Mouse (Mus musculus): ENCODE results near the gene Krtap14. TPM values are rescaled to one million over a fixed set of nuclear protein-coding genes. Genes with fewer than 3 reads are reported as not detected.

Krtap14 gene
- not detected in 2 replicates for polyA plus RNA-seq (2015; fragmentation: Nextera tagmentation; extraction: Ambion mirVana)

DNA sequence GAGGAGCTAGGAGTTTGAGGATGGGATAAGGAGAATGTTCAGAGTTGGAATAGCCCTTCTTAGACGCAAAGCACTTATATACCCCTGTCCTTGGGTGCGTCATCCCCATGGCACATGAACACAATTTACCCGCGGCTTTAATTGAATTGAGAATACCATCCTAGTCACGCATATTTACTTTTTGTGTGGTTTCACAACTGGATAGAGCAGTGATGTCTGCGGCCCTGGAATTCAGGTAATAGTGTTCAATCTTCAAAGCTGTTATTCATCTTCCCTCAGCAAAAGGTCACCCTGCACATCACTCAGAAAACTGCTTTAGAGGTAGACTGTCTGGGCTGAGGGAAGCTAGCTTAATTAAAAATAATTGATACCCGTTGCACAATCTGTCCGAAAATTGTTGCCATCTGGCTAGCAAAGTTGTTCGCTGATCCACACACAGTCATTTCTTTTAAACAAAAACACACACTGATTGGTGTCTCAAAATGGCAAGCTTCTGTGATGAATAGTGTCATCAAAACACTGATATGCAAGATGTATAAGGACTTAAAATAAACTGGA is at the start of gene Krtap14:
Krtap14 (minus strand) TSS at position 51 of the 558 bp plus-strand sequence.
- no peak within 1 kb of the TSS for H3K4me2 ChIP-seq (ENCODE audit: low read depth, low read length)
- WGBS (ENCODE audit: insufficient replicate concordance) = 84% methylated on average over 9 of the region's 9 CpGs
- TF ChIP-seq EP300 (IDR thresholded peaks at IDR 0.05; ENCODE audit: low read depth) (no peak), CTCF (IDR thresholded peaks at IDR 0.05; ENCODE audit: low read depth) (no peak)
- no peak within 1 kb of the TSS for H3K4me3 ChIP-seq (ENCODE audit: low read depth, low read length)
- DNase-seq (no peak), ATAC-seq (no peak)
- no peaks in the 10 kb centered on the region for H3K9me3 ChIP-seq (ENCODE audit: low read length)
- H3K9ac ChIP-seq (replicated peaks) = no peak within 1 kb of the TSS
- H3K27ac ChIP-seq (ENCODE audit: low read depth) = no peak within 1 kb of the TSS
- H3K27me3 ChIP-seq (ENCODE audit: insufficient read depth, low read length) = no peaks in the 10 kb centered on the region
- H3K4me1 ChIP-seq (ENCODE audit: insufficient read depth) = no peaks in the 10 kb centered on the region
- H3K36me3 ChIP-seq (replicated peaks; ENCODE audit: insufficient read depth, low read length) = no peaks in the 10 kb centered on the region

DNA sequence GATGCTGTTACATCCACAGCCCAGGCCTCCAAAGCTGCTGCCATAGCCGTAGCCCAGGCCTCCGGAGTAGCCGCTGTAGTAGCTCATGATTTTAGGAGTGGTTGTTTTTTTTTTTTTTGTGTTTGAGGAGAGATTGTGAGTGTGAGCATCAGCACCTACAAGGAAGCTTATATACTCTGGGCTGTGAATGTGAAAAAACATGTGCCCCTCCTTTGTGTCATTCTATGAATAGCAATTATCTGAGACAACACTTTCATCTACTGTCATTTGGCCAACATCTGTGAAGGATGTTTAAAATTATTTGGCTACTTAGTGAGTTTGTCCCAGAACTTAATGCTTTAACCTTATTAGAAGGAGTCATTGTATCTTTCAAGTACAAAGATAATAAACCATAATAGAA is 48.2 kb upstream of the Krtap14 start, which contains the start of gene Krtap19-2:
Krtap19-2 (minus strand) TSS at position 101 of the 400 bp plus-strand sequence.
- H3K4me2 ChIP-seq (ENCODE audit: low read depth, low read length) = no peak within 1 kb of the TSS
- H3K36me3 ChIP-seq (replicated peaks; ENCODE audit: insufficient read depth, low read length) = no peaks in the 10 kb centered on the region
- H3K9ac ChIP-seq (replicated peaks) = no peak within 1 kb of the TSS
- 92% methylated on average over 3 of the region's 3 CpGs for WGBS (ENCODE audit: insufficient replicate concordance)
- ATAC-seq = no peak
- no peak within 1 kb of the TSS for H3K4me3 ChIP-seq (ENCODE audit: low read depth, low read length)
- no peaks in the 10 kb centered on the region for H3K4me1 ChIP-seq (ENCODE audit: insufficient read depth)
- H3K9me3 ChIP-seq (ENCODE audit: low read length) = no peaks in the 10 kb centered on the region
- H3K27me3 ChIP-seq (ENCODE audit: insufficient read depth, low read length) = no peaks in the 10 kb centered on the region
- no peak for DNase-seq
- no peak within 1 kb of the TSS for H3K27ac ChIP-seq (ENCODE audit: low read depth)
- TF ChIP-seq EP300 (IDR thresholded peaks at IDR 0.05; ENCODE audit: low read depth) (no peak), CTCF (IDR thresholded peaks at IDR 0.05; ENCODE audit: low read depth) (no peak)

DNA sequence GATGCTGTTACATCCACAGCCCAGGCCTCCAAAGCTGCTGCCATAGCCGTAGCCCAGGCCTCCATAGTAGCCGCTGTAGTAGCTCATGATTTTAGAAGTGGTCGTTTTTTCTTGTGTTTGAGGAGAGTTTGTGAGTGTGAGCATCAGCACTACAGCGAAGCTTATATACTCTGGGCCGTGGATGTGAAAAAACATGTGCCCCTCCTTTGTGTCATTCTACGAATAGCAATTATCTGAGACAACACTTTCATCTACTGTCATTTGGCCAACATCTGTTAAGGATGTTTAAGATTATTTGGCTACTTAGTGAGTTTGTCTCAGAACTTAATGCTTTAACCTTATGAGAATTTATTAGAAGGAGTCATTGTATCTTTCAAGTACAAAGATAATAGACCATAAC is 43.4 kb upstream of the Krtap14 start, which contains the start of gene Krtap19-1:
Krtap19-1 (minus strand) TSS at position 101 of the 400 bp plus-strand sequence.
- Histone ChIP-seq H3K9me3 (ENCODE audit: low read length) (no peaks in the 10 kb centered on the region), H3K27me3 (ENCODE audit: insufficient read depth, low read length) (no peaks in the 10 kb centered on the region), H3K36me3 (replicated peaks; ENCODE audit: insufficient read depth, low read length) (no peaks in the 10 kb centered on the region), H3K27ac (ENCODE audit: low read depth) (no peak within 1 kb of the TSS), H3K4me3 (ENCODE audit: low read depth, low read length) (no peak within 1 kb of the TSS), H3K4me2 (ENCODE audit: low read depth, low read length) (no peak within 1 kb of the TSS), H3K4me1 (ENCODE audit: insufficient read depth) (no peaks in the 10 kb centered on the region), H3K9ac (replicated peaks) (no peak within 1 kb of the TSS)
- no peak for DNase-seq
- 74% methylated on average over 6 of the region's 6 CpGs for WGBS (ENCODE audit: insufficient replicate concordance)
- no peak for ATAC-seq
- TF ChIP-seq CTCF (IDR thresholded peaks at IDR 0.05; ENCODE audit: low read depth) (no peak), EP300 (IDR thresholded peaks at IDR 0.05; ENCODE audit: low read depth) (no peak)

- no peaks in the 10 kb centered on the region for H3K36me3 ChIP-seq (replicated peaks; ENCODE audit: insufficient read depth, low read length)
- no peaks in the 10 kb centered on the region for H3K9me3 ChIP-seq (ENCODE audit: low read length)
- no peak for TF ChIP-seq CTCF (IDR thresholded peaks at IDR 0.05; ENCODE audit: low read depth)
- TF ChIP-seq EP300 (IDR thresholded peaks at IDR 0.05; ENCODE audit: low read depth) = no peak
- DNase-seq = no peak
- H3K4me3 ChIP-seq (ENCODE audit: low read depth, low read length) = no peak overlapping the region
- ATAC-seq = no peak
- no peaks in the 10 kb centered on the region for H3K27me3 ChIP-seq (ENCODE audit: insufficient read depth, low read length)
- no peak overlapping the region for H3K9ac ChIP-seq (replicated peaks)
- H3K4me1 ChIP-seq (ENCODE audit: insufficient read depth) = no peaks in the 10 kb centered on the region
- WGBS (ENCODE audit: insufficient replicate concordance) = 71% methylated on average over 4 of the region's 4 CpGs
- H3K27ac ChIP-seq (ENCODE audit: low read depth) = no peak overlapping the region
- no peak overlapping the region for H3K4me2 ChIP-seq (ENCODE audit: low read depth, low read length)
Measured at GRCm38 (mm10) chr16:88864887-88865407, 39.0 kb upstream of the Krtap14 start.

- 15% methylated on average over 5 of the region's 5 CpGs for WGBS (ENCODE audit: insufficient replicate concordance)
- DNase-seq (peak; percentile 36), ATAC-seq (no peak)
- Histone ChIP-seq H3K4me2 (ENCODE audit: low read depth, low read length) (no peak overlapping the region), H3K27me3 (ENCODE audit: insufficient read depth, low read length) (no peaks in the 10 kb centered on the region), H3K9me3 (ENCODE audit: low read length) (no peaks in the 10 kb centered on the region), H3K4me1 (ENCODE audit: insufficient read depth) (peaks cover 2% of the 10 kb centered on the region; the same call in 1 of the 2 replicates), H3K4me3 (ENCODE audit: low read depth, low read length) (no peak overlapping the region), H3K27ac (ENCODE audit: low read depth) (no peak overlapping the region), H3K9ac (replicated peaks) (no peak overlapping the region), H3K36me3 (replicated peaks; ENCODE audit: insufficient read depth, low read length) (no peaks in the 10 kb centered on the region)
- TF ChIP-seq EP300 (IDR thresholded peaks at IDR 0.05; ENCODE audit: low read depth) = no peak
- peak; percentile 71 for TF ChIP-seq CTCF (IDR thresholded peaks at IDR 0.05; ENCODE audit: low read depth)
Measured at GRCm38 (mm10) chr16:88851450-88851849, 25.5 kb upstream of the Krtap14 start.

DNA sequence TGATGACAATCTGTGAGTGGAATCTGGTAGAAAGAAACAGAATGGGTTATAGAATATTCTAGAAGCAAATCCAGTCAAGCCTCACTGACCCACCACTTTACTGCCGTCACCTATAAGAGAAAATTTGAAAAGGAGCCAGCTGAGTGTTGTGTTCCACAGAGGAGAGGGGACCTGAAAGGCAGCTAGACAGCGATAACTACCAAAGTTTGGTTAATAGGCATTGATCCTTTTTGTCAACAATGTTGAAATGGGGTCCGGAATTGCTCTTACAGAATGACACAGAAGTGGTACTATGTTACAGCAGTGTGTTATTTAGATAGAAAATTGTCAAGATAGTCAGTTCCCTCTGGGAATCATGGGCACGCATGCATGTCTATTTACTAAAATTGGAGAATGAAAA is 22.6 kb upstream of the Krtap14 start:
- H3K9ac ChIP-seq (replicated peaks) = no peak overlapping the region
- no peaks in the 10 kb centered on the region for H3K36me3 ChIP-seq (replicated peaks; ENCODE audit: insufficient read depth, low read length)
- H3K27me3 ChIP-seq (ENCODE audit: insufficient read depth, low read length) = no peaks in the 10 kb centered on the region
- no peaks in the 10 kb centered on the region for H3K9me3 ChIP-seq (ENCODE audit: low read length)
- H3K4me3 ChIP-seq (ENCODE audit: low read depth, low read length) = no peak overlapping the region
- WGBS (ENCODE audit: insufficient replicate concordance) = 54% methylated on average over 4 of the region's 4 CpGs
- H3K4me2 ChIP-seq (ENCODE audit: low read depth, low read length) = no peak overlapping the region
- H3K27ac ChIP-seq (ENCODE audit: low read depth) = peak overlapping the region; percentile 80
- TF ChIP-seq EP300 (IDR thresholded peaks at IDR 0.05; ENCODE audit: low read depth) (0 out of 2 replicates have a peak, but pooled peaks have one; percentile 23), CTCF (IDR thresholded peaks at IDR 0.05; ENCODE audit: low read depth) (no peak)
- peaks cover 2% of the 10 kb centered on the region; the same call in 1 of the 2 replicates for H3K4me1 ChIP-seq (ENCODE audit: insufficient read depth)
- ATAC-seq (peak; percentile 78), DNase-seq (no peak)
